Mouse (Mus musculus) lung, postnatal 0 days (tissue): Measurements from ENCODE around the gene Kcnj9.

Experiments
- CTCF ChIP-seq: IDR thresholded peaks from 2 replicates; pipeline ENCODE4 v1.5.1; 2016; ENCODE audit warnings: antibody characterized with exemption, mild to moderate bottlenecking
- EP300 ChIP-seq: IDR thresholded peaks from 2 replicates; pipeline ENCODE4 v1.6.1; 2016; ENCODE audit warnings: antibody characterized with exemption, mild to moderate bottlenecking, control low read depth

GRCm38 (mm10) chr1:172355336-172355735, 26.2 kb upstream of the Kcnj9 start:
- TF ChIP-seq CTCF (no peak), EP300 (no peak)
